Mouse (Mus musculus) forebrain, embryonic 12.5 days (tissue): ENCODE measurements around the gene Nodal. TPM values are rescaled to one million over a fixed set of nuclear protein-coding genes. Genes with fewer than 3 reads are reported as not detected.

ENCODE experiments used
- ATAC-seq: fragments of 200-750 bp; cut with Nextera tagmentation; 2 replicates; pipeline ENCODE4 v1.8.0; 2017; ENCODE audit warnings: moderate TSS enrichment; ENCODE audit not compliant: low FRiP score
- H3K27ac ChIP-seq: fragments of 300-500 bp; sonication (generic); 2 replicates; pipeline ENCODE4 v1.5.1; 2016; ENCODE audit warnings: mild to moderate bottlenecking
- H3K27me3 ChIP-seq: fragments of 300-500 bp; sonication (generic); 2 replicates; pipeline ENCODE4 v1.6.1; 2016; ENCODE audit warnings: mild to moderate bottlenecking
- H3K36me3 ChIP-seq: fragments of 300-500 bp; sonication (generic); replicated peaks from 2 replicates; pipeline ENCODE4 v1.6.1; 2016; ENCODE audit warnings: mild to moderate bottlenecking
- H3K4me1 ChIP-seq: fragments of 300-500 bp; sonication (generic); 2 replicates; pipeline ENCODE4 v1.6.1; 2016
- H3K4me2 ChIP-seq: fragments of 300-500 bp; sonication (generic); 2 replicates; pipeline ENCODE4 v1.6.1; 2016; ENCODE audit warnings: mild to moderate bottlenecking, moderate library complexity
- H3K4me3 ChIP-seq: fragments of 300-500 bp; sonication (generic); replicated peaks from 2 replicates; pipeline ENCODE4 v1.5.1; 2016; ENCODE audit warnings: mild to moderate bottlenecking
- H3K9ac ChIP-seq: fragments of 300-500 bp; sonication (generic); 2 replicates; pipeline ENCODE4 v1.6.1; 2016; ENCODE audit warnings: mild to moderate bottlenecking
- H3K9me3 ChIP-seq: fragments of 300-500 bp; sonication (generic); 2 replicates; pipeline ENCODE4 v1.6.1; 2016
- WGBS: fragments of 180-500 bp; shearing (Covaris S2); methylation state at CpG from one replicate; pipeline ENCODE4 v1.1.7; 2016; 5-methylcytosine and 5-hydroxymethylcytosine counted together
- polyA plus RNA-seq: library from polyadenylated mRNA; unstranded; fragments of >200 nt; fragmentation: Nextera tagmentation; extraction: Ambion mirVana; gene quantifications from 2 replicates; pipeline ENCODE4 v1.2.1, GENCODE M21; 2016

Nodal gene
- polyA plus RNA-seq, 1 experiment from 2014 or later = not detected

GRCm38 (mm10) chr10:61419146-61419545, 1.4 kb downstream of the Nodal start:
- Histone ChIP-seq H3K27ac (no peak overlapping the region), H3K4me1 (peaks cover 15% of the 10 kb centered on the region), H3K36me3 (no peaks in the 10 kb centered on the region), H3K9ac (no peak overlapping the region), H3K4me3 (no peak overlapping the region), H3K27me3 (peaks cover 62% of the 10 kb centered on the region), H3K9me3 (no peaks in the 10 kb centered on the region), H3K4me2 (peak overlapping the region; percentile 86)
- WGBS = 3% methylated on average over 23 of the region's 24 CpGs
- ATAC-seq = no peak

- WGBS = 70% methylated on average over 4 of the region's 4 CpGs
- Histone ChIP-seq H3K4me2 (no peak overlapping the region), H3K9me3 (no peaks in the 10 kb centered on the region), H3K9ac (no peak overlapping the region), H3K27me3 (peaks cover 62% of the 10 kb centered on the region), H3K4me3 (no peak overlapping the region), H3K36me3 (no peaks in the 10 kb centered on the region), H3K27ac (no peak overlapping the region), H3K4me1 (peaks cover 23% of the 10 kb centered on the region)
- no peak for ATAC-seq
These were observed 2.2 kb downstream of the Nodal start for GRCm38 (mm10) chr10:61420011-61420410.

GRCm38 (mm10) chr10:61422861-61423260, 5.1 kb downstream of the Nodal start:
- no peak for ATAC-seq
- peaks cover 25% of the 10 kb centered on the region for H3K4me1 ChIP-seq
- WGBS = 93% methylated on average over 12 of the region's 12 CpGs
- no peak overlapping the region for H3K4me3 ChIP-seq
- H3K36me3 ChIP-seq = no peaks in the 10 kb centered on the region
- no peak overlapping the region for H3K4me2 ChIP-seq
- no peaks in the 10 kb centered on the region for H3K9me3 ChIP-seq
- H3K9ac ChIP-seq = no peak overlapping the region
- H3K27me3 ChIP-seq = peaks cover 39% of the 10 kb centered on the region
- no peak overlapping the region for H3K27ac ChIP-seq

- peaks cover 35% of the 10 kb centered on the region for H3K27me3 ChIP-seq
- no peak overlapping the region for H3K9ac ChIP-seq
- H3K4me2 ChIP-seq = no peak overlapping the region
- peaks cover 20% of the 10 kb centered on the region for H3K4me1 ChIP-seq
- 36% methylated on average over 10 of the region's 10 CpGs for WGBS
- H3K4me3 ChIP-seq = no peak overlapping the region
- no peaks in the 10 kb centered on the region for H3K36me3 ChIP-seq
- no peak overlapping the region for H3K27ac ChIP-seq
- ATAC-seq = no peak
- H3K9me3 ChIP-seq = no peaks in the 10 kb centered on the region
These were observed 5.5 kb downstream of the Nodal start for GRCm38 (mm10) chr10:61423289-61423688.

- Histone ChIP-seq H3K9ac (0 out of 2 replicates have a peak overlapping the region, but pooled peaks have one; percentile 17), H3K4me2 (peak overlapping the region; percentile 19; the same call in 1 of the 2 replicates), H3K4me1 (peaks cover 10% of the 10 kb centered on the region), H3K4me3 (no peak overlapping the region), H3K36me3 (peaks cover 2% of the 10 kb centered on the region; the same call in 1 of the 2 replicates), H3K27ac (peak overlapping the region; percentile 36; the same call in 1 of the 2 replicates), H3K9me3 (no peaks in the 10 kb centered on the region), H3K27me3 (peaks cover 23% of the 10 kb centered on the region)
- 25% methylated on average over 7 of the region's 7 CpGs for WGBS
- ATAC-seq = peak; percentile 20; the same call in 1 of the 2 replicates
These were observed 6.7 kb downstream of the Nodal start for GRCm38 (mm10) chr10:61424500-61424899.

- 78% methylated on average over 2 of the region's 2 CpGs for WGBS
- Histone ChIP-seq H3K4me1 (peaks cover 10% of the 10 kb centered on the region), H3K4me2 (no peak overlapping the region), H3K9me3 (no peaks in the 10 kb centered on the region), H3K27me3 (peaks cover 17% of the 10 kb centered on the region), H3K9ac (no peak overlapping the region), H3K4me3 (no peak overlapping the region), H3K36me3 (peaks cover 7% of the 10 kb centered on the region), H3K27ac (no peak overlapping the region)
- no peak for ATAC-seq
These were observed 7.3 kb downstream of the Nodal start for GRCm38 (mm10) chr10:61425047-61425446.

GRCm38 (mm10) chr10:61426251-61426757, 8.5 kb downstream of the Nodal start:
- ATAC-seq = no peak
- Histone ChIP-seq H3K27me3 (0 out of 2 replicates have a peak, but pooled peaks cover 5% of the 10 kb centered on the region), H3K9me3 (no peaks in the 10 kb centered on the region), H3K4me3 (no peak overlapping the region), H3K4me1 (peaks cover 10% of the 10 kb centered on the region), H3K36me3 (peaks cover 20% of the 10 kb centered on the region), H3K4me2 (no peak overlapping the region), H3K9ac (no peak overlapping the region), H3K27ac (no peak overlapping the region)
- WGBS = 67% methylated on average over 2 of the region's 2 CpGs

GRCm38 (mm10) chr10:61427951-61428350, 10.2 kb downstream of the Nodal start:
- H3K27ac ChIP-seq = 0 out of 2 replicates have a peak overlapping the region, but pooled peaks have one; percentile 8
- no peak for ATAC-seq
- no peaks in the 10 kb centered on the region for H3K9me3 ChIP-seq
- no peak overlapping the region for H3K9ac ChIP-seq
- peaks cover 10% of the 10 kb centered on the region for H3K4me1 ChIP-seq
- no peak overlapping the region for H3K4me2 ChIP-seq
- peaks cover 32% of the 10 kb centered on the region for H3K36me3 ChIP-seq
- no peak overlapping the region for H3K4me3 ChIP-seq
- H3K27me3 ChIP-seq = 0 out of 2 replicates have a peak, but pooled peaks cover 4% of the 10 kb centered on the region
- 92% methylated on average over 6 of the region's 6 CpGs for WGBS

- ATAC-seq = no peak
- no peaks in the 10 kb centered on the region for H3K27me3 ChIP-seq
- peaks cover 37% of the 10 kb centered on the region for H3K36me3 ChIP-seq
- no peak overlapping the region for H3K9ac ChIP-seq
- WGBS = 64% methylated on average over 4 of the region's 4 CpGs
- no peak overlapping the region for H3K4me3 ChIP-seq
- H3K4me2 ChIP-seq = no peak overlapping the region
- no peak overlapping the region for H3K27ac ChIP-seq
- peaks cover 10% of the 10 kb centered on the region for H3K4me1 ChIP-seq
- no peaks in the 10 kb centered on the region for H3K9me3 ChIP-seq
These were observed 10.6 kb downstream of the Nodal start for GRCm38 (mm10) chr10:61428416-61428815.

- 89% methylated on average over 5 of the region's 5 CpGs for WGBS
- no peak overlapping the region for H3K27ac ChIP-seq
- peaks cover 43% of the 10 kb centered on the region for H3K36me3 ChIP-seq
- H3K9ac ChIP-seq = no peak overlapping the region
- H3K9me3 ChIP-seq = no peaks in the 10 kb centered on the region
- H3K4me3 ChIP-seq = no peak overlapping the region
- no peak overlapping the region for H3K4me2 ChIP-seq
- H3K27me3 ChIP-seq = no peaks in the 10 kb centered on the region
- no peak for ATAC-seq
- peaks cover 10% of the 10 kb centered on the region for H3K4me1 ChIP-seq
These were observed 11.3 kb downstream of the Nodal start for GRCm38 (mm10) chr10:61429043-61429442.

- Histone ChIP-seq H3K27me3 (no peaks in the 10 kb centered on the region), H3K36me3 (peaks cover 55% of the 10 kb centered on the region)
- 94% methylated on average over 9 of the region's 9 CpGs for WGBS
These were observed 13.6 kb downstream of the Nodal start for GRCm38 (mm10) chr10:61431375-61431774.

GRCm38 (mm10) chr10:61440202-61440800, 22.5 kb downstream of the Nodal start:
- Histone ChIP-seq H3K27ac (no peak overlapping the region), H3K4me2 (no peak overlapping the region), H3K4me3 (no peak overlapping the region), H3K9ac (no peak overlapping the region), H3K9me3 (no peaks in the 10 kb centered on the region), H3K27me3 (no peaks in the 10 kb centered on the region), H3K36me3 (0 out of 2 replicates have a peak, but pooled peaks cover 13% of the 10 kb centered on the region), H3K4me1 (peaks cover 23% of the 10 kb centered on the region)
- ATAC-seq = no peak
- 86% methylated on average over 7 of the region's 7 CpGs for WGBS

More at GRCm38 (mm10) chr10:61431375-61431774, 13.6 kb downstream of the Nodal start:
- H3K9me3 ChIP-seq = no peaks in the 10 kb centered on the region
- H3K4me1 ChIP-seq = no peaks in the 10 kb centered on the region
- no peak overlapping the region for H3K4me2 ChIP-seq
- no peak for ATAC-seq
- no peak overlapping the region for H3K9ac ChIP-seq
- H3K4me3 ChIP-seq = no peak overlapping the region
- H3K27ac ChIP-seq = no peak overlapping the region

GRCm38 (mm10) chr10:61443456-61443855, 25.7 kb downstream of the Nodal start:
- Histone ChIP-seq H3K27me3 (no peaks in the 10 kb centered on the region), H3K4me1 (peaks cover 49% of the 10 kb centered on the region), H3K4me3 (no peak overlapping the region), H3K4me2 (no peak overlapping the region), H3K27ac (no peak overlapping the region), H3K9ac (no peak overlapping the region), H3K36me3 (peaks cover 20% of the 10 kb centered on the region; the same call in 1 of the 2 replicates), H3K9me3 (no peaks in the 10 kb centered on the region)
- 80% methylated on average over 6 of the region's 6 CpGs for WGBS
- ATAC-seq = no peak
